Comparison of ENCODE assay signal across 10 mouse cellular contexts in genomic region chr1:138608336-138608735, GRCm38 (mm10).
"Had no signal": no experiment of that assay in that cellular context is flagged by ENCODE, and none has a peak within 500 bp of the region (broad histone marks: within the 10 kb centered on the region; RNA-seq: fewer than 3 reads in every experiment).

No protein-coding gene starts in this region.

- H3K4me2 ChIP-seq: liver, embryonic 11.5 days; liver, embryonic 15.5 days; midbrain, embryonic 13.5 days had no signal

- H3K9me3 ChIP-seq: limb, embryonic 10.5 days; liver, embryonic 15.5 days; midbrain, embryonic 13.5 days had no signal

- H3K9ac ChIP-seq: liver, embryonic 15.5 days; midbrain, embryonic 13.5 days had no signal

- H3K36me3 ChIP-seq: liver, embryonic 15.5 days; midbrain, embryonic 13.5 days had no signal

- H3K4me1 ChIP-seq: limb, embryonic 10.5 days; midbrain, embryonic 13.5 days had no signal

- ATAC-seq: midbrain, embryonic 13.5 days had no signal

- H3K27me3 ChIP-seq: liver, embryonic 15.5 days; midbrain, embryonic 13.5 days had no signal

- H3K4me3 ChIP-seq: limb, embryonic 10.5 days; liver, embryonic 15.5 days; midbrain, embryonic 13.5 days had no signal

- H3K27ac ChIP-seq: limb, embryonic 10.5 days; liver, embryonic 15.5 days; midbrain, embryonic 13.5 days; stomach, postnatal 0 days had no signal

- DNase-seq: kidney, postnatal 10 days; lung, adult 2 months; lung, postnatal 36 days; right cerebral cortex, postnatal 14 days; thymus, postnatal 4 days had no signal
